Mouse (Mus musculus) brain, embryonic 14.5 days (tissue): ENCODE measurements around the gene Tfap2e.

Experiments
- CTCF ChIP-seq: fragments of 200-500 bp; IDR thresholded peaks from 2 replicates; pipeline ENCODE4 v1.5.1; 2012; ENCODE audit warnings: inconsistent platforms, mild to moderate bottlenecking, moderate library complexity, borderline replicate concordance; ENCODE audit not compliant: insufficient read depth, insufficient read length; ENCODE audit errors: extremely low read depth
- POLR2A ChIP-seq: fragments of 200-500 bp; IDR thresholded peaks from 2 replicates; pipeline ENCODE4 v1.6.1; 2012; ENCODE audit warnings: mild to moderate bottlenecking, inconsistent platforms, borderline replicate concordance; ENCODE audit not compliant: poor library complexity, insufficient read depth, insufficient read length, severe bottlenecking; ENCODE audit errors: extremely low read depth

DNA sequence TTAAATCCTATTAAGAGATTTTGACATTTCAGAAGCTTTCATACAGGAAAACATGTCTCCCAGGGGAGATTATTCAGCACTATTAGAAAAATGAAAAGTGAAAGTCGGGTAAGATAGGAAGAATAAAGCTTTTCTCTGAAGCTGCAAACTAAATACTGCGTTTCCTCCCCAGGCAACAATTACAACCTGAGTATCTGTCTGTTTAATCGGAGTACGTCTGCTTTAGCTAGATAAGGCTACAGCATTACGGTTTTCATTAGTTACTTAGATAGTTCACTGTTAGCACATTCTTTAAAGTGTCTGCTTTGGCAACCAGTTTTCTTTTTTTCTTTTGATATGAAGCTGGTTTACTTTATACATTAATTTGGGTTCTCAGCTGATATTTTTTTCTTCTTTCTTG, 53.7 kb downstream of the Tfap2e start:
- TF ChIP-seq CTCF (no peak), POLR2A (no peak)
